Mouse (Mus musculus): ENCODE results near the gene Slc44a4.
A peak's percentile ranks its signal among the peaks of the same experiment; 100 is the strongest.

- TF ChIP-seq CTCF (IDR thresholded peaks at IDR 0.05; ENCODE audit: borderline replicate concordance, insufficient read depth, low read length) (peak; percentile 18; the same call in 1 of the 2 replicates), POLR2A (IDR thresholded peaks at IDR 0.05; ENCODE audit: low read depth, low read length) (no peak)
Measured at GRCm38 (mm10) chr17:34883332-34883731, 30.9 kb upstream of the Slc44a4 start.

Data from embryonic fibroblast, embryonic 13.5 days (primary cell).